Mouse (Mus musculus) frontal cortex, postnatal 14 days (tissue): ENCODE results near the gene Ccdc42.

Source experiments
- DNase-seq, 2 experiments: peaks; one replicate each; pipeline ENCODE4 v3.0.0; 2022; ENCODE audit warnings: low spot score in 2 of 2

Gene Ccdc42

DNA sequence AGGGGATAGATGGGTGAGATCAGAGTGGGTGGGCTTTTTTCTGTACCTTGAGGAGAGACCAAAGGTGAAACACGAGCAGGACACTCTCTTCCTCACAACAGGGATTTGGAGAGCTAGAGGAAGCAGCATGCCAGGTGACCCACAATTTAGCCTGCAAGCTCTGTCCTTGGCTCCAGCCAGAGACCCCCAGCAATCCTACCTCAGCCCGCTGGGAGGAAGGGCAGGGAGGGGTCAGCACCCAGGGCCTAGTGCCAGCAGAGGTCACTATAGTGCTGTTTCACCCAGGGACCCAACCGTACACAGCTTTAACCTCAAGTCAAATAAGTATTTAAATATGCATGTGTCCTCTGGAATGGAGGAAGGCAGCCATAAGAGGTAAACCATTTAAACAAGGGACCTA, 931 bp upstream of the Ccdc42 start:
- DNase-seq = no peak

DNA sequence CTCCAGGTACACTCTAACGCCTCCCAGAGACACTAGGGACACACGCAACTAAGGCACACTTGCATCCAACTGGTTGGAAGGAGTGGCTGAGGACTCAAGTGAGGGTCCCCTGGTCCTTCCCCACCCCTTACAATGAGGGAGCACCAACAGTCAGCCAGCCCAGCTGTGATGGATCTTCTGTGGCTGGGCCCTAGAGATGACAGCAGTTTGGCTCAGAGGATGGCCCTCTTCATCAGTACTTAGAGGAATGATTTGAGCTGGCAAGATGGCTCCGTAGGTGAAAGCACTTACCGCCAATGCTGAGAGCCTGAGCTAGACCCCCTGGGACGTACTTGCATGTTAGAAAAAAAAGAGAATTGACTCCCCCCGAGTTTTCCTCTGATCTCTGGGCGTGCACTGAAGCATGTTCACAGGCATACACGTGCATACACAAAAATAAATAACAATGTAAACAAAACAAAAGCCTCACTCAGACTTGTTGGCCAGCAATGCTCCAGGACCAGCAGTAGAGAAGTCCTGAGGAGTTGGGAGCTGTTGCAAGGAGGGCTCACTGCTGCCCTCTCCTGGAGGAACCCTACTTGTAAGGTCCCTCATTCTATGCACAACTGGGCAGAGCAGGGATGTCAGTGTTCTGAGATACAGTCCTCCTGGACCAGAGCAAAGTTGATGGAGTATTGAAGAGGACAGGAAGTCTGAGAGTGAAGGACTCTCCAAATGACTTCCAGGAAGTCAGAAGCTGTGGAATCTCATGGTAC, 2.4 kb downstream of the Ccdc42 start:
- peak in 1 of 2 experiments; percentile 71 for DNase-seq

DNA sequence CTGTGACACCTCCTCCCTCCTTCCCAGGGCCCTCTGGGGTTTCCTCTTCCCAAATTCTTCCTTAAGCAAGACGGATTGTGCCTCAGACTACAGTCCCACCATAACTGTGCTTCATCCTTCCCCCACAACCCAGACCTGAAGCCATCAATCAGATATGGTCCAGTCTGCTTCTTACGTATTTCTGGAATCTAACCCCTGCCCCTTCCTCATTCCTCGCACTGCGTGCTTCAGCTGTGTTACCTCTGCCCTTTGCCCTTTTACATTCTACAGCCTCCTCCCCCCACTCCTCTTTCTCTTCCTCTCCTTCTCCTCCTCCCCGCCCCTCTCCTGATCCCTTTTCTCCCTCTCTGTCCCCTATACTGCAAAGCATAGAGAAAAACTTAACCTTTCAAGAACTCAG, 4.9 kb downstream of the Ccdc42 start:
- no peak for DNase-seq

DNA sequence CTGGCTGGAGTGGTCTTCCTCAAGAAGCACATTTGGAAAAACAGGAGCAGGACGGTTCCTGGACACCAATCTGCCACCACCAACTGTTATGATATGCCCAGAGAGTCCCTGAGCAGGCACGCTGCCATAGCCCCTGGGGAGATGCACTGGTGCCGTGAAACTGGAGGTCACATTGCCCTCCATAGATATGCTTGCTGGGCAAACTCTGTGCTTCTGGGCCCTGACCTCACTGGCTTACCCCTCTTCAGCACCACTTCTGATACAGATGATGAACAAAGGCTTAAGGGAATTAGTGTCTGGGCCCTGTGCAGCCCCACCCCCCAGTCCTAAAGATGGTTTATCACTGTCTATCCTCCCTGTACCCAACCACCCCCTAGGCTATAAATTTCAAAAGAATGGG, 6.4 kb downstream of the Ccdc42 start:
- DNase-seq = no peak

DNA sequence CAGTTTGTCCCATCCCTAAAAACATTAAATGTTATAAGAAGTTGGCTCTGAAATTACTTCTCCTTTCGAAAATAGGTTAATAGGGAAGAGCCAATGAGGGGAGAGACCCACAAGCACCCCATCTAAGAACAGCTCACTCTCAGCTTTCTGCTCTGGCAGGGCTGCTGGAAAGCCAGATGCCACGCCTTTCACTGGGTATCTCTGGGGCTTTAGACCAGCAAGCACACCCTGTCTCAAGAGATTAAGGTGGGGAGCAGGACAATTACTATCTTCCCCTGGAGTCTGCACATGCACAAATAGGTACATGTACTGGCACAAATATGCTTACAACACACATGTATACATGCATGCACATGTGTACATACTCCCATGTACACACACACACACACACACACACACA, 11.1 kb downstream of the Ccdc42 start:
- no peak for DNase-seq

DNA sequence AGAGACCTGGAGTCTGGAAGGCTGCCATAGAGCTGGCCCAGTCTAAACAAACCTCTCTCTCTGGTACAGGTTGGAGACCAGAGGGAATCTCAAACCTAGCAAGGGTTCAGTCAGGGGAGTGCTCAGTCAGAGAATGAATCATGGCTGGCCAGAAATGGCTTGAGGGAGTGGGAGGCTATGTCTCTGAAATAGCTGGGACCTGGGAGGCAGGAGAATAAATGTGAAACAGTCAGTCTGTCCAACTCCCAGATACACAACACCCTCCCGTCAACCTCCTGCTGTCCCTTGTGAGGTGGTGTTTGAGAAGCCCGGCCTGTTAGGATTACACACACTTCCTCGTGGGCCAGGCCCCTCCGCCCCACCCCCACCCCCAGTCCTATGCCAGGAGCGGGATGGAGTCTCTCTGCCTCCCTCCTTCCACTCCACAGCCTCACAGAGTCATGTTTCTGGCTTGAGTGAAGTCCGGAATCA, 13.8 kb downstream of the Ccdc42 start:
- DNase-seq = no peak

DNA sequence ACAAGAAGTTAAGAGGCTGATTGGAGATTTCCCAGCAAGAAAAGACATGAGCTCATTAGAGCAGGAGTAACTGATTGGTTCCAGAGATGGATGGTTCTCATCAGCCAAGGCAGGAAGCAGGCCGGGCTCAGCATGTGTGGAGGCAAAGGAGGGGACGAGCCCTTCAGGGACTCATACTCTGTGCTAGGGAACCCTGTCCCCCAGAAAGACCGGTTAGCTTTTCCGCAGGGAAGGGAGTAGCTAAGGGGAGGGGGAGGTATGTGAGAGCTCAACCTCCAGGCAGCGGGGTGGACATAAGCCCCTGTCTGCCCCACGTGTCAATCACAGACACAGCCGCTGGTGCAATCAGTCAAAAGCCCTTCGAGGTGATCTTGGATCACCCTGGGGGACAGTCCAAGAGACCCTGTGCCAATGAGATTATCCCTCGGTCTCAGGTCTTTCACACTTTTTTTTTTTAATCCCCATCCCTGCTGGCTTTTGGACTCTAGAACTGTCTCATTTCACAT, 14.7 kb downstream of the Ccdc42 start:
- no peak for DNase-seq

DNA sequence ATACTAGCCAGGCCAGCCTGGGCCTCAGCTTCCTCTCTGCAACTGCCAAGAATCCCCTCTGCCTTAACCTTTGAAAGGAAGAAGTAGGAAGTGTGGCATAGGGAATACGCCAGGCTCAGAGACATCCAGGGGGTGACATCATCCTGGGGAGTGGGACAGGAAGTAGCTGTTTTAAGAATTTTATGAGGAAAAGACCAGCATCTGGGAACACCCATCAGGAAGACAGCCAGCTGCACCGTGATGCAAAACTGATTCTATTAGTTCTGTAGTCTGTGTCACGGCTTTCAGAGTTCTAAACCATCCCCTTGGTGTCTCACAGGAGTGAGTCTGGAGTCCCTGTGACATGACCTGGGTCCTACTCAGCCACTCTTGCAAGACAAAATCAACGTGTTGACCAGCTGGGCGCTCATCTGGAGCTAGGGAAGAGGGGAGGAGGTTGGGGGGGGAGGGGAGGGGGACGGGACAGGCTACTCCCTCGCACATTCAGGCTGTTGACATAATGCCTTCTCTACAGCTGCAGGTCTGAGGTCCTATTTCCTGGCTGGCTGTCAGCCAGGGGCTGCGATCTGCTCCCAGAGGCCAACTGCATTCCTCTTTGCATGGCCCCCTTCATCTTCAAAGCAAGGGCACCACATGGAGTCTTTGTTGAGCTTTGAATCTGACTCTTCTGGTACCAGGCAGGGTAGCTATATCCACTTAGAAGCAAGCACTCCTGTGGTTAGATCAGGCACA, 15.5 kb downstream of the Ccdc42 start:
- no peak for DNase-seq

DNA sequence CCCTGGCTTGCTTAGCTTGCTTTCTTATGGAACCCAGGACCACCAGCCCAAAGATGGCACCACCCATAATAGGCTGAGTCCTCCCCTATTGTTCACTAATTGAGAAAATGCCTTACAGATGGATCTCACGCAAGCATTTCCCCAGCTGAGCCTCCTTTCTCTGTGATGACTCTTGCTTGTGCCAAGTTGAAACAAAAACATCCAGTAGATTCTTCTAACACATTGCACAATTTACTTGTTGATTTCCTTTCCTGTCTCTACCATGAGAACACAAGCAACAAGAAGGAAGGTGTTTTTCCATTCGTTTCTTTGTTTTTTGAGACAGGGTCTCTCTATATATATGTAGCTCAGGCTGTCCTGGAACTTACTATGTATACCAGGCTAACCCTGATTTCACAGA, 20.2 kb downstream of the Ccdc42 start:
- DNase-seq = no peak

DNA sequence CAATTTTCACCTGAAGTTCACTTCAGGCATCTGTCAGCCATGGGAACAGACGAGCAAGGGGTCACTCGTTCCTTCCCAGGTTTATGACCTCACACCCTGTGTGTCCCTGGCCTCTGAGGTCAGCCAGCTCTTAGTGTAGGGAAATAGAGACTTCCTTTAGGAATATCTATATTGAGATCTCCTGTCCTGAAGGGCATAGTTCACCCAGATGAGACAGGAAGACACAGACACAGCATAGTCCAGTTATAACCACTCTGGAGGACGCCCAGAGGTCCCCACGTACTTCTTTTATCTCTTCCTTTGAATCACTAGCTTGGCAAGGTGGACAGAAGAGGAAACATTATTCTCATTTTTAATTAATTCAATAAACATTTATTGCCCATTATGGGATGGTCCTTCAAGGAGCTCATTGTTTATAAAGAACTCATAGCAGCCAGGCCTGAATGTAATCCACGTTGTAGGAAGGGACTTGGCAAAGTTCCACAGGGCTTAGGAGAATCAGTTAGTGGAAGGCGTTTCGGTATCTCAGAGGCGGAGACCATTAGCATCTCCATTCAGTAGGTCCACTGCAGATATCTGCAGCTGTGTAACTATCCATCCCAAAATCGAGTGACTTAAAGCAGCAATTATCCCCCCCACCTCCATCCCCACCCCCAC, 23.2 kb downstream of the Ccdc42 start:
- DNase-seq = no peak

DNA sequence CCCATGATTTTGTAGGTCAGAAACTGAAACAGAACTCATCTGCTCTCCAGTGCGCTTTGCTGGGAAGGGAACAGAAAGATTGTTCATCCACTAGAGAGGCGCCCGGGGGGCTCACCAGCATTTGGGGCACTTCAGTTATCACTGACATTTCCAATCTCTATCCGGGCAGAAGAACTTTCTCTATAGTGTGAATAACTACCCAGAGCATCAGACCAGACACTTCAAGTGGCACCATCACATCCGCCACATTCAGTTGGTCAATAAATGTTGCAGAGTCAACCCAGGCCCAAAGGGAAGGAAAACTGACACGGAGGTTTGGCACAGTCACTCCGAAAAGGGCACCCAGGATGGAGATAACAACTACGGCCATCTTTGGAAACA, 23.7 kb downstream of the Ccdc42 start:
- no peak for DNase-seq

DNA sequence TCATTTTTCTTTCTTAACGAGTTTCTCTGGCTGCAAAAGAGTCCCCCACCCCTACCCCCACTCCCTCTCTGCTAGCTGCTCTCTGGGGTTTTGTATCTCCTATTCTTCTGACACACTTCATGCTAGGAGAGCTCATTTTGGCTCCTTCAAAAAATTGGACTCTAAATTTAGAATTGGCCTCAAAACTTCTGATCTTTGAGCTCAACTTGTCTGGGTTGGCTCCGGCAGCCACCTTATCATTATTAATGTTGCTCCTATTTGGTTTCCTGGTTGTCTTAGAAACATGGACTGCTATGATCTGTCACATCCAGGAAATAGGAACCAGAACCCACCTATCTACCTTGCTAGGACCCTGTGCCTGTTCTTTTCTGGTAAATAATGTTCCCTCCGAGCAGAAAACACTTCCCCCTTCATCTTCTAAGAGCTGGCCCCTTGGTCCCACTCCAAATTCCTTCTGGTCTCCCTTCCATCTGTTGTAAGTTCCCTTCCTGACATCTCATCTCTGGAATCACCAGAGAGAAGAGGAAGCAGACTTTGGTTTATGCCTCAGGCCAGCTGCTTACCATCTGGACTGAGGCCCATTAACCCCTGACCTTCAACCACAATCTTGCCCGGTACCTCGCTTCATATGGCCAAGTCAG, 26.4 kb downstream of the Ccdc42 start:
- no peak for DNase-seq

DNA sequence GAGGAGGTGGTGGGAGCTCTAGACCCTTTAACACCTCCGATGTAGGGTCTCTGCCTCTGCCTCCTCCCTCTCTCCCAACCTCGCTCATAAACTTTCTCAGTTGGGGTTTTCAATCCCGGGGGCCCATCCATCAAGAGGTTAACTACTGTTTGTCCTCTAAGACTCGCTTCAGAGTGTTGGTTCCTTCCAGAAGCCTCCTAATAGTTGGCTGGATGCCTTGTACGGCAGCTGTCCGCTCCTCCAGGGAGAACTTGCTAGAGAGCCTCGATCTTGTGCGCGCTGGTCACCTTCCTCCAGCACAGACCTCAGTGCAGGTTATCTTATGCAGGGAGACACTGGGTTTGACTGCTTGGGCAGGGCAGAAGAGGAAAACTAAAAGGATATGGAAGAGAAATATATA, 35.9 kb downstream of the Ccdc42 start:
- DNase-seq = no peak

DNA sequence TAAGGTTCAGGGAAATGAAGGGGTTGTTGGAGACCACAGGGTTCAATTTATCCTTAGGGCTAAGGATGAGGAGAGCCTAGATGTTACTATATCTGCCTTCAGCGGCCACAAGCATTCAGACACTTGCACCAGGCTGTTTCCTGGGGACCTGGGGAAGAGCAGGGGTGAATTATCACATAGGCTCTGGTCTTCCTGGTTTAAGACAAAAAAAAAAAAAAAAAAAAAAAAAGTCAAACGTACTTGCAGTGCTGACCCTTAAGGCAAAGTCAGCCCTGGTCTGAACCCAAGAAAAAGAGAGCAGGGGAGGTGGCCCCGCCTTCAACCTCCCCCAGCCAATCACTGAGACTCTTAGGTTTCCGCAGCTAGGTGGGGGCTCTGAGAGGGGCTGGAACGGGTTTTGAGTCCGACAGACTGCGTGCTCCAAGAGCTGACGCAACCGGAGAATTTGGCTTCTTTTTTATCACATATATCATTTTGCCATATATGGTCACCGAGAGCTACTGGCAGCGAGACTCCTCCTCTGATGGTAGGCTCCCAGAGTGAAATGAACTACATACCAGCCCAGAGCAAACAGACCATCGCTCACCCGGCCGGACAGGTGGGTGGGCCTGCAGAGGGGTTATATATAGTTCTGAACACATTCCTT, 36.5 kb downstream of the Ccdc42 start:
- DNase-seq = peak; percentile 45 to 71

DNA sequence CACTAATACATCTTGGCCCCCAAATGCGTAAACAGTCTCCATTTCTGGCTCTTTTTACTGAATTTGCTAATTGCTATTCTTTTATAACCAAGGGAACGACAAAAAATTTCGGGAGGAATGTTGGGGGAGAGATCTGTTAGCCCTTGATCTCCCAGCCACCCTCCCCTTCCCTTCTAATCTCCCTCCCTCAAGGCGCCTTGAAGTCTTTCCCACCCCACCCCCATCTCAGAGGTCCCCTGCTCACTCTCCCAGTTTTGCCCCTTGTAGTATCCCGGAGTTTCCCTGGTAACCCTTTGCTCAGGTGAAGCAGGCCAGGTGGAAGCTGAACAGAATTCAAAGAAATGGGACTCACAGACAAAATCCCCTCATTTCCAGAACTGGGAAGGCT, 37.0 kb downstream of the Ccdc42 start:
- no peak for DNase-seq

DNA sequence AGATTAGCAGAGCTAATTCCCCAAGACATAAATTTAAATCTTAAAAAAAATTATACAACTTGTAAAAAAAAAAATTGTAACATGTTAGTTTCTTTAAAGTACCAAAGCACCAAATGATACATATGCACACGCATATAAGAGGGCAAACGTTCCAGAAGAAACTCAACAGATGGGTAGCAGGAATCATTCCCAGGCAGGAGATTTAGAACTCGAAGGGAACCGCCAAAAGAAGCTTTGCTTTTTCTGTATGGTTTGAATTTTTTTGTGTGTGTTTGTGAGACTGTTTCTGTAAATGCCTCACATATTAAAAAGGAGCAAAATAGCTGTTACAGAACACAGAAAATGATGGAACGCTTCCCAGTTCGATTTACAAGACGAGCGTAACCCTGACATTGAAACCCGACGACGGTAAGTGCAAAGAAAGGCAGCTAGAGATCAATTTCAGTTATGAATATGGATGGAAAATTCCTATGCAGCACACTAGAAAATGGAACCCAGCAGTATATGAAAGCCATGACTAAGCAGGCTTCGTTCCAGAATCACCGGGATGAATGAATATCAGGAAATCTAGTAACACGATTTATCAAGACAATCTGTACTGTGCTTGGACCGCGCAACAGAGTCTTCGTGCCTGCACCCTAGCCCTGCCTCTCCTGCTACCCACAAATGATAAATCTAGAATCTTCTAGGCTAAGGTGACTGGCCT, 44.9 kb downstream of the Ccdc42 start:
- DNase-seq = no peak

DNA sequence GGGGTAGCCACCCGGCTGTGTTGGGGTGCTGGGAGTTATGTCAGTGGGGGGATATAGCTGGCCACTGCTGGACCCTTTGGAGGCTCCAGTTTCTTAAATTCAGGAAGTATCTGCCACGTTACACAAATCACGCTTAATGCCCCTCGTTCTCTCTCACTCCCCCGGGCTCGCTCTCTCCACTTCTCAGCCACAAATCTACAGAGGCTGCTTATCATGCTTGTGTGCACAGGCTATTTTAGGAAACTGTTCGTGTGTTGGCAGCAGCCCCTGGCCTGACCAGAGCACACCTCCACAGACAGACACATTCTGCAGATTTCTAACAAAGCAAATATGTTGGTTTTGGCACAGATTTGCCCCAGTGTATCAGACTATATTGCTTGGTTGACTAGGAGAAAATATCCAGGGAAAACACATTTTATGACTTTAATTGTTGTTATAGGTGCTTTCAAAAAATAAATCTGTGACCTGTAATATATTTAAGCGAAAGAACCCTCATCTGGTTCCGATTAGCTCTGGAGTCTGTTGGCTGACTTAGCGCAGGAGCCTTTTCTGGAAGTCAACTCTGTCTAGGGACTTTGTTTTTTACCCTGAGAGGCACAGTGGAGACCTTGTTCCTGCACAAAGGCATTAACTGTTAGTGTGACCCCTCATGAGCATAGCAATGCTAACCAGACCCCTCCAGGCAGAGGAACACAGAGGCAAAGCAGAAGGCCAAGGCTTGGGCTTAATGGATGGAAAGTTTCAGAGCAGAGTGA, 51.2 kb downstream of the Ccdc42 start:
- no peak for DNase-seq

DNA sequence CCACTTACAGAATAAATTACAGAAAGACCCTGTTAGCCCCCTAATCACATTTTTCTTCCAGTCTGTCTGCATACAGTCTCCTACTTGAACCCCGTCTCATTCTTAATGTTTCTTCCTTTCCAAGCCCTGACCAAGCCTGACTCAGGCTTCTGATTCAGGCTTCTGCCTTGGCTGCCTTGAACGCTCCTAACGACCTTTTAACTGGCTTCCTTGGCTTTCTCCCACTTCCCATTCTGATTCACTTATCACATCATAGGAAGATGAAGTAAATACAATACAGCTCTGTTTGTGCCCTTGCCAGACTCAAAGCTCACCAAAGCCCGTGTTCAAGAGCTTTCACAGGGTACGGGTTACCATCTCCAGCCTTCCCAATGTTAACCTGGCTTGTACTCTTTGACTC, 54.5 kb downstream of the Ccdc42 start:
- no peak for DNase-seq

DNA sequence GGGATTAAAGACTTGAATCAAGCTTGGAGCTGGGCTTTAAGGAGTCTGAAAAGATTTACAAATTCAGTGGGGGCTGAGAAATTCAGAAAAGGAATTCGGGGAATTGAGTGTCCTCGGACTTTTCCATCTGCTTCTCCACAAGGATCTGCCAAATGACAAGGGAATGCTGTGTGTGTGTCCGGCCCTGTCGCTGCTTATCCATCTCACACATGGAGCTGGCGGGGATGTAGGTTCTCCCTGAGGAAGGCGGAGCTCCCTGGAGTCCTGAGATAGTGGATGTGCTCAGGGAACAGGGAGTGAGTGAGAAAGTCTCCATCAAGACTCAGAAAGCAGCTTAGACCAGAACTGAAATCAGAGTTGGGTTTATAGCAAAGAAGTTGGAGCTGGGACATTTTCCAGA, 58.0 kb downstream of the Ccdc42 start:
- DNase-seq = no peak
